Mouse (Mus musculus): ENCODE data around the gene Olfr113. TPM values are rescaled to one million over a fixed set of nuclear protein-coding genes. Genes with fewer than 3 reads are reported as not detected.
"Not testable (repeated sequence)": the region's sequence is repeated elsewhere in the genome, so short reads cannot be mapped to it uniquely, and the experiment has no call there.

Olfr113 gene
- polyA plus RNA-seq (2015; fragmentation: Nextera tagmentation; extraction: Ambion mirVana): not detected in 2 replicates

- H3K4me1 ChIP-seq: no peaks in the 10 kb centered on the region
- H3K27me3 ChIP-seq: no peaks in the 10 kb centered on the region
- H3K9me3 ChIP-seq (replicated peaks): no peaks in the 10 kb centered on the region
- H3K4me2 ChIP-seq: no peak within 1 kb of the TSS
- no peak within 1 kb of the TSS for H3K4me3 ChIP-seq
- H3K9ac ChIP-seq: no peak within 1 kb of the TSS
- ATAC-seq: no peak
- no peaks in the 10 kb centered on the region for H3K36me3 ChIP-seq (ENCODE audit: poor library complexity, severe bottlenecking)
- no peak within 1 kb of the TSS for H3K27ac ChIP-seq
Measured at GRCm38 (mm10) chr17:37577563-37577962, at the start of gene Olfr113. Gene Olfr113, minus strand, starts transcription at chr17:37577663.

- ATAC-seq: no peak
- H3K4me1 ChIP-seq: no peaks in the 10 kb centered on the region
- H3K9ac ChIP-seq: no peak within 1 kb of the TSS
- no peak within 1 kb of the TSS for H3K4me2 ChIP-seq
- 77% methylated on average over 2 of the region's 2 CpGs for WGBS
- peaks cover 5% of the 10 kb centered on the region; the same call in 1 of the 2 replicates for H3K9me3 ChIP-seq (replicated peaks)
- no peaks in the 10 kb centered on the region for H3K27me3 ChIP-seq
- no peak within 1 kb of the TSS for H3K27ac ChIP-seq
- no peak within 1 kb of the TSS for H3K4me3 ChIP-seq
- no peaks in the 10 kb centered on the region for H3K36me3 ChIP-seq (ENCODE audit: poor library complexity, severe bottlenecking)
Measured at GRCm38 (mm10) chr17:37627009-37627408, 49.5 kb upstream of the Olfr113 start, which contains the start of the genes Olfr115 and Olfr116. Gene Olfr115, minus strand, starts transcription at chr17:37627109. Gene Olfr116, minus strand, starts transcription at chr17:37627199.

- no peak within 1 kb of the TSS for H3K4me2 ChIP-seq
- H3K9me3 ChIP-seq (replicated peaks): no peaks in the 10 kb centered on the region
- no peak within 1 kb of the TSS for H3K27ac ChIP-seq
- H3K4me3 ChIP-seq: no peak within 1 kb of the TSS
- no peak within 1 kb of the TSS for H3K9ac ChIP-seq
- no peaks in the 10 kb centered on the region for H3K27me3 ChIP-seq
- ATAC-seq: no peak
- no peaks in the 10 kb centered on the region for H3K4me1 ChIP-seq
- H3K36me3 ChIP-seq (ENCODE audit: poor library complexity, severe bottlenecking): no peaks in the 10 kb centered on the region
Measured at GRCm38 (mm10) chr17:37592643-37593042, 15.2 kb upstream of the Olfr113 start, which contains the start of gene Olfr114. Gene Olfr114, minus strand, starts transcription at chr17:37592743.

- Histone ChIP-seq H3K27me3 (no peaks in the 10 kb centered on the region), H3K9me3 (replicated peaks) (no peaks in the 10 kb centered on the region), H3K36me3 (ENCODE audit: poor library complexity, severe bottlenecking) (no peaks in the 10 kb centered on the region), H3K4me3 (no peak within 1 kb of the TSS), H3K9ac (no peak within 1 kb of the TSS), H3K27ac (no peak within 1 kb of the TSS), H3K4me2 (no peak within 1 kb of the TSS), H3K4me1 (no peaks in the 10 kb centered on the region)
- no peak for ATAC-seq
Measured at GRCm38 (mm10) chr17:37569351-37569750, 8.1 kb downstream of the Olfr113 start, which contains the start of gene Olfr112. Gene Olfr112, minus strand, starts transcription at chr17:37569451.

GRCm38 (mm10) chr17:37558913-37559615, 18.4 kb downstream of the Olfr113 start:
- WGBS: 72% methylated on average over 1 of the region's 1 CpGs

GRCm38 (mm10) chr17:37543800-37544435, 33.5 kb downstream of the Olfr113 start:
- no peaks in the 10 kb centered on the region for H3K9me3 ChIP-seq (replicated peaks)
- no peaks in the 10 kb centered on the region for H3K4me1 ChIP-seq
- H3K9ac ChIP-seq: no peak overlapping the region
- H3K4me2 ChIP-seq: no peak overlapping the region
- H3K4me3 ChIP-seq: no peak overlapping the region
- no peaks in the 10 kb centered on the region for H3K27me3 ChIP-seq
- WGBS: 49% methylated on average over 3 of the region's 3 CpGs
- no peak overlapping the region for H3K27ac ChIP-seq
- H3K36me3 ChIP-seq (ENCODE audit: poor library complexity, severe bottlenecking): no peaks in the 10 kb centered on the region
- ATAC-seq: no peak

More at GRCm38 (mm10) chr17:37558913-37559615, 18.4 kb downstream of the Olfr113 start:
- Histone ChIP-seq H3K9me3 (replicated peaks) (no peaks in the 10 kb centered on the region), H3K27ac (no peak overlapping the region), H3K36me3 (ENCODE audit: poor library complexity, severe bottlenecking) (no peaks in the 10 kb centered on the region), H3K27me3 (no peaks in the 10 kb centered on the region), H3K4me3 (no peak overlapping the region), H3K4me1 (no peaks in the 10 kb centered on the region), H3K9ac (no peak overlapping the region), H3K4me2 (no peak overlapping the region)
- ATAC-seq: no peak

GRCm38 (mm10) chr17:37541454-37542119, 35.9 kb downstream of the Olfr113 start:
- H3K9ac ChIP-seq: no peak overlapping the region
- WGBS: 64% methylated on average over 4 of the region's 4 CpGs
- no peak for ATAC-seq
- H3K4me2 ChIP-seq: no peak overlapping the region
- H3K27me3 ChIP-seq: no peaks in the 10 kb centered on the region
- H3K27ac ChIP-seq: no peak overlapping the region
- H3K36me3 ChIP-seq (ENCODE audit: poor library complexity, severe bottlenecking): no peaks in the 10 kb centered on the region
- no peak overlapping the region for H3K4me3 ChIP-seq
- no peaks in the 10 kb centered on the region for H3K9me3 ChIP-seq (replicated peaks)
- no peaks in the 10 kb centered on the region for H3K4me1 ChIP-seq

GRCm38 (mm10) chr17:37538416-37538815, 39.0 kb downstream of the Olfr113 start:
- not testable (repeated sequence) for ATAC-seq; H3K27ac ChIP-seq; H3K4me3 ChIP-seq; H3K4me2 ChIP-seq; H3K27me3 ChIP-seq; H3K4me1 ChIP-seq; H3K9ac ChIP-seq; H3K9me3 ChIP-seq (replicated peaks); H3K36me3 ChIP-seq (ENCODE audit: poor library complexity, severe bottlenecking)
- WGBS: 48% methylated on average over 1 of the region's 1 CpGs

GRCm38 (mm10) chr17:37535173-37535572, 42.3 kb downstream of the Olfr113 start:
- no peak overlapping the region for H3K4me3 ChIP-seq
- H3K9me3 ChIP-seq (replicated peaks): no peaks in the 10 kb centered on the region; the same call in 1 of the 2 replicates
- H3K36me3 ChIP-seq (ENCODE audit: poor library complexity, severe bottlenecking): no peaks in the 10 kb centered on the region
- no peak overlapping the region for H3K9ac ChIP-seq
- H3K4me2 ChIP-seq: no peak overlapping the region
- H3K27ac ChIP-seq: no peak overlapping the region
- H3K27me3 ChIP-seq: no peaks in the 10 kb centered on the region
- no peaks in the 10 kb centered on the region for H3K4me1 ChIP-seq
- ATAC-seq: no peak

- H3K27ac ChIP-seq; H3K4me2 ChIP-seq; H3K9ac ChIP-seq; H3K36me3 ChIP-seq (ENCODE audit: poor library complexity, severe bottlenecking); H3K9me3 ChIP-seq (replicated peaks); ATAC-seq; H3K4me1 ChIP-seq; H3K4me3 ChIP-seq; H3K27me3 ChIP-seq: not testable (repeated sequence)
- WGBS: 75% methylated on average over 1 of the region's 1 CpGs
Measured at GRCm38 (mm10) chr17:37525427-37525826, 52.0 kb downstream of the Olfr113 start.

GRCm38 (mm10) chr17:37524612-37525011, 52.9 kb downstream of the Olfr113 start:
- H3K9ac ChIP-seq; H3K4me3 ChIP-seq; H3K4me1 ChIP-seq; H3K27ac ChIP-seq; H3K36me3 ChIP-seq (ENCODE audit: poor library complexity, severe bottlenecking); ATAC-seq; H3K9me3 ChIP-seq (replicated peaks); H3K27me3 ChIP-seq; H3K4me2 ChIP-seq: not testable (repeated sequence)
